8 mouse cellular contexts compared by ENCODE assay signal in genomic region chr6:142756507-142757333, GRCm38 (mm10). TPM values are rescaled to one million over a fixed set of nuclear protein-coding genes. Genes with fewer than 3 reads are reported as not detected.
A peak's percentile ranks its signal among the peaks of the same experiment; 100 is the strongest.
DNase-seq lines count a peak whose midpoint lies in the region; ATAC-seq lines count a peak whose summit lies in the region.

Gene Cmas, plus strand, starts transcription at chr6:142756686.

- peaks cover 19% of the 10 kb centered on the region for H3K4me1 ChIP-seq in hindbrain, embryonic 14.5 days (replicated peaks; ENCODE audit: control insufficient read depth, insufficient read depth, low read length)

- peak within 1 kb of the TSS; percentile 59 for H3K4me2 ChIP-seq in hindbrain, embryonic 14.5 days (replicated peaks)

- WGBS in hindbrain, embryonic 14.5 days, result under 1% methylated on average over 60 of the region's 68 CpGs

- H3K9me3 ChIP-seq in hindbrain, embryonic 14.5 days (ENCODE audit: control insufficient read depth, low read length), result no peaks in the 10 kb centered on the region

- H3K27ac ChIP-seq in hindbrain, embryonic 14.5 days, result peak within 1 kb of the TSS; percentile 75

- DNase-seq in R1 (ENCODE audit: low read depth, low spot score), result peak; percentile 86
- DNase-seq in cerebellum, postnatal 25 days, result peak; percentile 90 to 96
- DNase-seq in frontal cortex, postnatal 25 days (ENCODE audit: low spot score in 2 of 2), result peak; percentile 78 to 84
- peak; percentile 89 for DNase-seq in hindbrain, embryonic 14.5 days (ENCODE audit: low spot score)
- DNase-seq in left cerebral cortex, adult 11 months (ENCODE audit: low spot score), result peak; percentile 86
- peak; percentile 91 for DNase-seq in lung, postnatal 4 days
- DNase-seq in retina, postnatal 7 days (ENCODE audit: low read depth, low spot score), result peak; percentile 73
- DNase-seq in urinary bladder, adult 2 months (ENCODE audit: low spot score), result peak; percentile 74

- H3K27me3 ChIP-seq in hindbrain, embryonic 14.5 days (ENCODE audit: control insufficient read depth, insufficient read depth, low read length), result peaks cover 6% of the 10 kb centered on the region; the same call in 1 of the 2 replicates

- peak; percentile 94 for ATAC-seq in hindbrain, embryonic 14.5 days (ENCODE audit: low FRiP score)

- H3K9ac ChIP-seq in hindbrain, embryonic 14.5 days, result peak within 1 kb of the TSS; percentile 85

- peak within 1 kb of the TSS; percentile 79 for H3K4me3 ChIP-seq in hindbrain, embryonic 14.5 days (replicated peaks; ENCODE audit: low read length)

- H3K36me3 ChIP-seq in hindbrain, embryonic 14.5 days (replicated peaks; ENCODE audit: control insufficient read depth, insufficient read depth), result peaks cover 7% of the 10 kb centered on the region; the same call in 1 of the 2 replicates

RNA-seq across cellular contexts. Expression of gene Cmas, which starts in this region (rescaled TPM):
- 202 and 219 TPM in 2 replicates for polyA plus RNA-seq in hindbrain, embryonic 14.5 days (2014; fragmentation: Nextera tagmentation; extraction: Ambion mirVana)
- polyA plus RNA-seq in urinary bladder, adult 2 months (2012; rRNA removed), result 44.3 and 47.6 TPM in 2 replicates

Comparison
In these comparisons a context has a peak if more than half of its experiments do, and no peak if none do; other contexts are left out.
1. Peak in every context shown above with its lines: DNase-seq, ATAC-seq, H3K4me3 ChIP-seq and H3K27ac ChIP-seq.